Mouse (Mus musculus) olfactory bulb, adult 2 months (tissue): ENCODE data around the gene Dnmt3a.

Experiments used
- CTCF ChIP-seq: fragments of 200-500 bp; IDR thresholded peaks from 2 replicates; pipeline ENCODE4 v1.5.1; 2012; ENCODE audit warnings: low read depth, mild to moderate bottlenecking, low read length, moderate library complexity; ENCODE audit not compliant: insufficient read depth
- POLR2A ChIP-seq: fragments of 200-500 bp; IDR thresholded peaks from 2 replicates; pipeline ENCODE4 v1.6.1; 2012; ENCODE audit warnings: mild to moderate bottlenecking, low read depth, low read length, moderate library complexity; ENCODE audit not compliant: insufficient read depth

DNA sequence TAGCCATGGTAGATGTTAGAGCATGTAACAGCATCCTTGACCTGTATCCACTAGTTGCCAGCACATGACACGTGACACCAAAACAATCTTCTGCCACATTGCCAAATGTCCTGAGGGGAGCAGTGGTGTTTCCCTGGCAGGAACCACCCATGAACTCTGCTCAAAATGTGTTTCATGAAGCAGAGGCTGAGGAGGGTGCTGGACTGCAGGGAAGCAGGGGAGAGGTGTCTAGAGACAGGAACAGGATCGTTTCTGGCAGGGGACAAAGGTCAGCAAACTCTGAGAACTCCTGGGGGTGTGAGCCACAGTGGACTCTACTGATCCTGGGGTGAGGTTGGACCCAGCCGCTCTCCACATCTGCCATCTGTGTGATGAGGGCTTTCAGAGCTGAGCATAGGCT is 53.7 kb downstream of the Dnmt3a start:
- TF ChIP-seq CTCF = no peak
- no peak for TF ChIP-seq POLR2A
